Mouse (Mus musculus): ENCODE data around the gene Inha.
A peak's percentile ranks its signal among the peaks of the same experiment; 100 is the strongest.

The Inha gene

DNA sequence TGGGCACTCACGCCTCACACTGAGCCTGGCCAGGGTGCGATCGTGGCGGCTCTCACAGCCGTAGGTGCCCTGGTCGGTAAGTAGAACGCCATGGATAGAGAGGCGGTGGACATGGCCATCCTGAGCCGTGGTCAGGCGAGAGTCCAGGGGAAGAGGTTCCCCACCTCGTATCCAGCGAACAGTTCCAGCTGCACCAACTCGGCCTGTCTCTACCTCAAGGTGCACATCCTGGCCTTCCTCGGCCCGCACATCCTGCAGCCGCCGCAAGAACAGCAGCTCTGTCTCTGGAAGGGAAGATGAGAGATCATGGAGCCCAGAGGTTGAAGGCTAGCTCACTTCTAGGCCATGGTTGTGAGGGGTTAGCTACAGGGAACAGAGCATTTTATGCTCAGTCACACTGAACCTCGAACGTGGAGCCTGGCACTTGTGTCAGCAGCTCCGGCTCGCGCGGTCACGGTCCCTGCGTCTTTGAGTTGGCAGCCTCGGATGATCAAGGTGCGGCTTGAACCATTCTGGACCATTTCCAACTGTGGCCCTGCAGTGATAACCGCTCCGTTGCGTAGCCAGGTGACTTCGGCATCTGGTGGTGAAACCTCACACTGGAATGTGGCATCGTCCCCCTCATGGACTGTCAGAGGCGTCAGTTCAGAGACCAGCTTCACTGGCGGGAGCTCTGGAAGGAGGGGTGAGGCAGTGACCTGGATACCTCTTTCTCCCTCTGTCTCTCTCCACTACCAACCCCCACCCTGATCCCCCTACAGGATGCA, 15.9 kb upstream of the Inha start:
- no peak for DNase-seq

DNA sequence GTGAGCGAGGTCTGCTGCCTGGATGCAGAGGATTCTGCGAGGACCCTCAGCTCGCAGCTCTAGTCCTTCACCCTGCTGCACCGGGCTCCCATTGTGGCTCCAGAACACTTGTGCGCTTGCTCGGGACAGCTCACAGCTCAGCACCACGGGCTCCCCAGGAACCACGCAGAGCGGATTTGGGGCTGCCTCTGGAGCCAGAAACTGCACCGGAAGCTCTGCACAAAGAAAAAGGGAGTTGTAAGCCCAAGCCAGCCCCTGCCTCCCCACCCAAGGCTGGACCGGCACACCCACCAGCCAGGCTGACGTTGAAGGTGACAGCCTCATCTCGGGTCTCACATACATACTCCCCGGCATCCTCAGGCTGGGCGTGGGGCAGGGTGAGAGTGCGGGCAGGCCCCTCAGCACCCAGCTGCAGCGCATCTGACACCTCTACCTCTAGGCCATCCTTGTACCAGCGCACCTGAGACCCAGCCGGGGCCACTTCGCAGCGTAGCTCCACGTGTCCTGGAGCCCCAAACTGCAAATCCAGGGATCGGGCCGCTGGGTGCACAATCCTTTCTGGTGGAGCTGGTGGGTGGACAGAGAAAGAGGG, 14.2 kb upstream of the Inha start:
- DNase-seq: no peak

DNA sequence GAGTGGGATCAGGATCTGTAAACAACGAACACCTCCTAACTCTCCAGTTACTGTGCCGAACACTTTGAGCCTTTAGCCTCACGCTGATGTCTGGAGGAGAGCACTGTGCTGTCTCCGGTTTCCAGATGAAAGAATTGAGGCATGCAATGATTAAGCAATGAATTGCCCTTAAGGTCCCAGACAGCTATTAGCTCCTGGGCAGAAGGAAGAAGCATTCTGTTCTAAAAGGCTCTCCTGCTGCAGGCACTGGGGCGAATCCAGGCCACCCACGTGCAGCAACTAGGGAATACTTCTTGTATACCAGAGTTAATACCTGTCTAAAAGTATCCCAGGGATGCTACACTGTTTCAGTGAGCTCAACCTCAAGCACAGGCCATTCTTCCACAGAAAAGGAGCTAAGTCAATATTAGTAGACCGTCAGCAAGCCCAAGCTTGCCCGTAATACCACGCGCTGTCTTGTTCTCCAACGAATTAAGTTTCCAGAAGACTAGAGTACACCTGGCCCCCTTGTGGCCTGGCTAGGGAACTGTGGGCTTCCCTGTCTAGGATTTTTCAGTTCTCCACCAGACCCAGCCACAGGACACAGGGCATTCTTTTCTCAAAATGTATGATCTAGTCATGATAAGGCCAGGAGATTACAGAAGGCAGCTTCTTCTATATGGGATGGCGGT, 11.9 kb upstream of the Inha start:
- peak; percentile 61 for DNase-seq

DNA sequence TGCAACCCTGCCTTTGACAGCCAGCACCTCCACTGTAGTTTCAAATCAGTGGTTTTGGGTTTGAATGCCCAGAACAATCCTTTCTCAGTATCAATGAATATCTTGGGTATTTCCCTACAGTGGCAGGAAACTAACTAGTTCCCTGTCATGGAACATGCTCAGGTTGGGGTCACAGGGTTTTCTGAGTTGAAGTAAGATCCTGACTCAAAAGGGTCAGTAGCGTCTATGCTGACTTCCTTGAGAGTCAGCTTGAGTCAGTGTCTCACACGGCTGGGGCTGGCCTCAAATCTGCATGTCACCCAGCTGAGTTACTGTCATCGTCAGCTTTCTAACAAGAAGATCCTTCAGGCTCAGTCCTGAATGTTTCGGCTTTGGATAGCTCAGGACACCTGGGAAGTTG, 8.0 kb upstream of the Inha start:
- DNase-seq: no peak

DNA sequence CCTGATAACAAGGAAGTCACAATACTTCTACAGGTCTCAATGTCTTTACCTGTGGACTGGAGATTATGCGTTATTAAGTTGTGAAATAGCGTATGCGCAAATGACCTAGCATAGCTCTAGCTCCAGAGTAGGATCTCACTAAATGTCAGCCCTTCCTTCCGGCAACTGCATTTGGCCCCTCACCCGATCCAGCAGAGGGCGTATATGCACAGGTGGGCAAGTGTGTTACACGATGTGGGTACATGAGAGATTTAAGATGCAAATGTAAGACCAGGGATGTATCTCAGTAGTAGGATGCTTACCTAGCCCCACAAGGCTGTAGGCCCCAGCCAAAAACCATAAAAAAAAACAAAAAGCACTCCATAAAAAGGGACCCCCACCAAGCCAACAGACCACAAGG, 7.4 kb upstream of the Inha start:
- no peak for DNase-seq

DNA sequence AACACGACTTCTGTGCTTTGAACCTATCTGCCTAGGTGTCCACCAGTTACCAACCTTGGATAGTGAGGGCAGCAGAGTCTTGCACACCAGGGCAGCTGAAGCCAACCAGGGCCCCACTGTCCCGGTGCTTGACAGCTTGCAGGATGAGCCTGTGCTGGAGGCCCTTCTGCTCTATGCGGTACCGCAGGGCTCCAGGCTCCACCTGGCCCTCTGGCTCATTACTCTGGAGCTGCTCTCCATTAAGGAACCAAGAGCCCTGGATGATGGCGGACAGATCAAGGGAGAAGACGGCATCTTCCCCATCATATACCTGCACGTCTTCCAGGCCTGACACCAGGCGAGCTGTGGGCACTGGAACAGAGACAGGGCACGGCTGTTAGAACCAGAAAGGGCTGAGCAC, 5.0 kb upstream of the Inha start:
- no peak for DNase-seq

DNA sequence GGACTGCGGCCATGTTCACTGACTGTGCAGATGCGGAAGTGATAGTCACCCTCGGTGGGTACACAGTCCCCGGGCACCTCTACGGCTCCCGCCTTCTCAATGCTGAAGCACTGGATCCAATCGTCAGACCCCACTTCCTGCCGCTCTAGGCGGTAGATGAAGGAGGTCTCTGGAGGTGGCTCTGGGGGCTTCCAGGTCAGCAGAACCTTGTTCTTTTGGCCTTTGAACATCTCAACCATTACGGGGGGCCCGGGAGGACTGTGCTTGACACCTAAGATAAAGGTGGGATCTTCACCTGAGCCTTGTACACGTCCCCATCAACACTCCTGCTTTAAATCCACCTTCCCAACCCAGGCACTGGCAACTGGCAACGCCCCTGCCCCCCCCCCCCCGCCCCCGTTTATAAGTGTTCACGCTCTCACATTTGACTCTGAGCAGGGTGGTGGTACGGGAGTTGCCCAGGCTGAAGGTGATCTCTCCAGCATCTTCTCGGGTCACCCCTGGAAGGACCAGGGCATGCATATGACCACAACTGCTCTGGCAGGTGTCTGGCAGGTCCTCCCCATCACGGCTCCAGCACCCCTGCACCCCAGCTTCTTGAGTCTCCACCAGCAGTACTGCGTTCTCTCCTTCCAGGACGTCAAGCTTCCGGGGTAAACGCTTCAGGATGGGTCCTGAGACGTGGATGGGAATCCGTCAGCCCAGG, 3.8 kb upstream of the Inha start:
- DNase-seq: no peak

DNA sequence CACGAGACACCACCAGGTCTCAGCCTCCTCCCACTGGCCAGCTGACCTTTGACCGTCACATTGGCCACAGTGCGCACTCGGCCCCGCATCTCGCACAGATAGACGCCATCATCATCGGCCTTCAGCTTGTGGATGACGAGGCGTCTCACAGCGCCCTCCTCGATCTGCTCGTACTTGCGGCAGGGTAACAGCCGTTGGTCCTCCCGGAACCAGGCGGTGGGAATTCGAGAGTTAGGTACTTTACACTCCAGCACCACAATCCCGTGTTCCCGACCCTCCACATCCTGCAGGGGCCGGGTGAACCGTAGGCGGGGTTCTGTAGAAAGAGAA, 3.3 kb upstream of the Inha start:
- DNase-seq: no peak

DNA sequence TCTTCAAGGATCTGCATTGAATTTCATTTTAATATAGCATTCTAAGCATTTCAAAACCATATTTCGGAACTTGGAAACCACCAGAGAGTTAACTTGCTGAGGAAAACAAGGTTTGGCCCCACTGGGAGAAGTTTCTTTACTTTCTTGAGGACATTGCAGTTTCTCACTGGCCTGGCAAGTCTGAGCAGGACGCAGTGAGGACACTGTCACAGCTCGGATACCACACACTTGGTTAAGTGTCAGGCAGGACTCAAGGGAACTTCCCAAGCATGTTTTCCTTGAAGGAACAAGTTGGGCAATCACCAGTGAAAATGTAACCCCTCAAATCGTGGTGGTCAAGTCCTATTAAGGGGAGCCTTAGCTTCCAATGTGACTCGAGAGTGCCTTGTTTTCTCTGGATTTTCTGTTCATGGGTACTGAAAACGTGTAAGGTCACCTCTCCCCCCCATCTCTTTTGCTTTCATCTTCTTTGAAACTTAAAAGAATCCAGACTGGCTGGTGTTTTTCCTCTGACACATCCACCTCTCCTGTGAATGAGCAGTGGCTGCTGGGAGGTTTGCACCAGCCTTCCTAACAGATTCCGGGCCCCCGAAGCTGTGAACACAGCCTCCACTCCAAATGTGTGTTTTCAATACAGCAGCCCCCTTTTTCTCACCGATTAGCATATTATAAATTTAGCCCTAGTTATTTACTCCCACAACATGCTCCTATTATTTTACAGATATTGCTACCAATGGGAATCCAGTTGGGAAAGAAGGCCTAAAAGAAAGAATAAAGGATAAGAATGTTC, 2.4 kb upstream of the Inha start:
- DNase-seq: no peak

DNA sequence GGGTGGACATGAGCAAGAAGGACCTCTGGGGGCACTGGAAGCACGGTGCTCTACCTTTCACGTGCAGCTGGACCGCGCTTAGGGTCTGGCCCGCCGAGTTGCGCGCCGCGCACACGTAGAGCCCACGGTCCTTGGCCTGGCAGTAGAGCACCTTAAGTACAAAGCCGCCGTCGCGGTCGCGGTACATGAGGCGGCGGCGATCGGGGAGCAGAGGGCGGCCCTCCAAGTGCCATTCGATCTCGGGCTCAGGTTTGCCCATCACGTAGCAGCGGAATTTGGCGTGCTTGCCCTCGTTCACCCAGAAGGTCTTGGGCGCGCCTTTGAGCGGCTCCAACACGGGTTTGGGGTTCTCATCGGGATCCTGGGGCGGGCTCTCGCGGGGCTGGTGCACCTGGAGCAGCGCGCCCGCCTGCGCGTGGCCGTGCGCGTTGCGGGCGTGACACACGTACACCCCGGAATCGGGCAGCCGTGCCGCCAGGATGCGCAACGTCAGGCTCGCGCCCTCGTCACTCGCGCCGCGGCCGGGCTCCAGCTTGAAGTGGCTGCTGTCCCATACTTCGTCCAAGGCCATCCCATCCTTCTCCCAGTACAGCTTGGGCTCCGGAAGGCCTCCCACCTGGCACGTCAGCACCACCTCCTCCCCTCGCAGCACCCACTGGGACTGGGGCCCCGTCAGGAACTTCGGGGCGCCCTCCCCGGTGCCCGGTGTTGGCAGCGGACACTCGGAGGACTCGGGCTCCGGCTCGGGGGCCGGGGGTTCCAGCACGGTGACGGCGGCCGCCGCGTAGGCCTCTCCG, 1.5 kb upstream of the Inha start:
- DNase-seq: peak; percentile 42

DNA sequence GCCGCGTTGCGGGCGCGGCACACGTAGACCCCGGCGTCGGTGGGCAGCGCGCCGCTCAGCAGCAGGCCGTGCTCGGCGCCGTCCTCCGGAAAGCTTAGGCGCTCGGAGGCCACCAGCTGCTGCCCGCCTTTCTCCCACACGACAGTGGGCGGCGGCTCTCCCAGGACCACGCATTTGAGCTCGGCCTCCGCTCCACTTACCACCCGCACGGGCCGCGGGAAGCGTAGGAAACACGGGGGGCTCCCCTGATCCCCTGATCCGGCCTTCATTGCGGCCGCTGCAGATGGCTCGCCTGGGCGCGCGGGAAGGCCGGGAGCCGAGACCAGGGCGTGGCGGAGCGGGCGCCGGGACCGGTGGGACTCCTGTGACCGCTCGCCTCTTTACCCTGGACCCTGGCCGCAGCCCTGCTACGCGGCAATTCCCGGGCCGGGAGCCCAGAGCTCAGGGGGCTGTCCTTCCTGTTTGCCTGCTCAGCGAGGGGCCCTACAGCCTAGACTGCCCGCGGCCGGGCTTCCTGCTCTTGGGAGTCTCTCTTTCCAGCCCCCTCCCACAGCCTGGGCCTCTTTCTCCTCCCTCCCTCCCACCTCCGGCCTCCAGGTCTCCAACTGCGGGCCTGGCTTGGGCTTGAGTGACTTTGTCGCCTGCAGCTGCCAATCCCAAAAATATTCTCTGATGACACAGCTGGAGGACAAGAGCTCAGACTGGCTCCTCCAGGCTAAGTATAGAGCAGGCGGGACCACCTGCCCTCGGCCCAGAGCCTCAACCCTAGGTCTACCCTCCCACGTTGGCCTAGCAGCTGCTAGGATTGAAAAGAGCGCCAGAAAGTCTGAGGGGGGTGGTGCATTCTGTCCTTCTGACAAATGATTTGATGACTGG, 683 bp upstream of the Inha start, which contains the start of gene Obsl1:
Obsl1 (minus strand) TSS at position 497 of the 876 bp plus-strand sequence.
- peak; percentile 28 for DNase-seq

DNA sequence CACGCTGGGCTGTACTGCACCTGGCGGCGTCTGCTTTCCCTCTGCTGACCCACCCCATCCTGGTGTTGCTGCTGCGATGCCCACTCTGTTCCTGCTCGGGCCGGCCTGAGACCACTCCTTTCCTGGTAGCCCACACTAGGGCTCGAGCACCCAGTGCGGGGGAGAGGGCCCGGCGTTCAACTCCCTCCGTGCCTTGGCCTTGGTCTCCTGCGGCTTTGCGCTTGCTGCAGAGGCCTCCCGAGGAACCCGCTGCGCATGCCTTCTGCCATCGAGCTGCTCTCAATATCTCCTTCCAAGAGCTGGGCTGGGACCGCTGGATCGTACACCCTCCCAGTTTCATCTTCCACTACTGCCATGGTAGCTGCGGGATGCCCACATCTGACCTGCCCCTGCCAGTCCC, 2.7 kb downstream of the Inha start:
- DNase-seq: no peak

DNA sequence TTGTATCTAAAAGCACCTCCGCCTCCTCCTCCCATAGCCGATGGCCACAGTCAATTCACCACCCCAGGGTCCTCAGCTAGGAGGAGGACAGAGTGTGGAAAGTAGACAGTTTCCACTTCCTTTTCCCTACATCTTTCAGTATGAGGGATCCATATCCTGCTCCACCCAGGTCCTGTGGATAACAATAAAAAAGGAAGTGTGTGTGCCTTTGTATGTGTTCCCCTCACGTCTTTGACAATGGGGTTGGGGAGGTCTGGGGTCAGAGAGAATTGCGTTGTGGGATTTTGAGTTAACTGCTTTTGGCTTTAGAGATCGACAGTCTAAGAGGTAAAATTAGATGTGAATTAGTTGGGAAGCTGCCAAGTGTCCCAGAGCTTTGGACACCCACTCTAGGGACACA, 3.3 kb downstream of the Inha start:
- no peak for DNase-seq

DNA sequence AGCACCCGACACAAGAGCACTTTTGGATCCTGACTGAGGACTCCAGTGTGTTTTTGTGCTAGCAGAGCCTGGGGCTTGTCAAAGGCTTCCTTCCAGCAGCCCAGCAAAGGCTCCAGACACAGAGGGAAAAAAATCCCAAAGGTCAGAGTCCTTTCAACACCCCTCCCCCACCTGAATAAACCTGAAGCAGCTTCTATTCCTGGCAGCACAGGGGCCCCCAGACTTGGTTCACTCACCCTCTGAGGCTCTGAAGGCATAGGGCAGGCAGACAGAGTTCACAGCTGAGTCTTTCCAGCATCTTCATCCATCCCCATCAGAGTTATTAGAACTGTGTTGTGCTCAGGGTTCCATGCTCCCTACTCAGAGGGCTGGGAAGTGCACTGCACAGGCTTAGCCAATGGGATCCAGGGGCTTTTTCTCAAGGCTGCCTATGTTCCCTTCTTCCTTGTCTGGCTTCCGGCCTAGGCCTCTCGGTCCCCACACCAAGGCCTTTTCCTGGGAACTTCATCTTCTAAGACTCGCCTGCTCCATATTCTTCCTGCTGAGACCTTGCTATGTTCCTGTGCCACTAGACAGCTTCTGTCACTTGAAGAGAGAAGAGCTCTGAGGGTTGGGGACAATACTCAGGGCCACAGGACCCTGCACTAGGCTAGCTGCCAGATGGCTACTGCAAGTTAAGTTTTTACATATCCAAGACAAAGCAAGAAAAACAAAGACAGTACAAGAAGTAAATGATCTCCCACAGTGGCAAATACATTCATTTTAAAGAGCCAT, 4.7 kb downstream of the Inha start:
- no peak for DNase-seq

DNA sequence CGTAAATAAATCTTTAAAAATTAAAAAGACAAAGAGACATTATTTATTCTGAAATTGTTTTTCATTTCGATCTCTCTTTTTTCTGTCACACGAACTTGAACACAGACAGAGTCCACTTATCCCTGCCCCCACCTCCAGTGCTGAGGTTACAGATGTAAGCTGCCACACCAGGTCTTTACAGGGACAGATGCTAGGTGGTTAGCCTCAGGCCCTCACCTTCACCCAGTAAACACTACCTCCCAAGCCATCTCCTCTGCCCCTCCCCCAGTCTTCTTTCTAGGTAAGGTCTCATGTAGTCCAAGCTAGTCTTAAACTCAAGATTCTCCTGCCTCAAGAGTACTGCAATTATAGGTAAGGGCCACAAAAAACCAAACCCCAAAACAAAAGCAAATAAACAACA, 5.7 kb downstream of the Inha start:
- no peak for DNase-seq

DNA sequence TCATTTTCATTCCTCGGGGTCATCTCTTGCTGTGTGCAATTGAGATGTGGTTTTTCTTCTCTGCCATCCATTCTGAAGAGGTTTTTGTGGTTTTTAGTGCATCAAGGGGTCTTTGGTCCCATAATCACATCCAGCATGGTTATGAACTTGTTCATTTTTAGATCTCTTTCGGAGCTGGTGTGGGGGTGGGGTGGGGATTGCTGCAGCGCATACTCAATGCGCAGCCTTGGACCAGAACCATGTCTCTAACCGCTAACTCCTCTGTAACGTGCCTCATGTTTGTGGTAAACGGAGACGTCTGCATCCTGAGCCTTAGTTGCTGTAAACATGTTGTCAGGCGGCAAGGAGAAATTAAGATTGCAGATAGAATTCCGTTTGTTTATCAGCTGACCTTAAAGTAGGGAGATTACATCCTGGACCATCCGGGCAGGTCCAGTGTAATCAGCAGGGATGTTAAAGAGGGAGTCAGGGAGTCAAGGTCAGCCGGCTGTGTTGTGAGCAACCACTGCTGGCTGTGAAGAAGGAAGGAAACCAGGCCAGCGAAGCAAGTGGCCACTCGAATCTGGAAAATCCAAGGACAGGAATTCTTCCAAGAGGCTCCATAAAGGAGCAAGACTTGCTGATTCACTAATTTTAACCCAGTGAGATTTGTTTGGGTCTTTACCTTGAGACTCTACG, 10.0 kb downstream of the Inha start:
- DNase-seq: no peak

DNA sequence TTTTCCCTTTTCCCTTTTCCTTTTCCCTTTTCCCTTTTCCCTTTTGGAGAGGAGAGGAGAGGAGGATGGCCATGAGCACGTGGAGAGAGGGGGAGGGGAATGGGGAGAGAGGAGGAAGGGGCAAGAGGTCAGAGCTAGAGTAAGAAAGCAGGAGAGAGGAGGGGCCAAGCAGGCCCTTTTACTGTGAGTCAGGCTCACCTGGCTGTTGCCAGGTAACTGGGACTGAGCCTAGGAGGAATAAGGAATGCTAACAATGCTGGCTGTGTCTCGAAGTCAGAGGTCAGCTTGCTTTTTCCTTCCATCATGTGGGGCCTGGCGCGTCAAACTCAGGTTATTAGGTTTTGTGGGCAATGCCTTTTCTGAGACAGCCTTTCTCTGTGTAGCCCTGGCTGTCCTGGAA, 11.1 kb downstream of the Inha start:
- no peak for DNase-seq

DNA sequence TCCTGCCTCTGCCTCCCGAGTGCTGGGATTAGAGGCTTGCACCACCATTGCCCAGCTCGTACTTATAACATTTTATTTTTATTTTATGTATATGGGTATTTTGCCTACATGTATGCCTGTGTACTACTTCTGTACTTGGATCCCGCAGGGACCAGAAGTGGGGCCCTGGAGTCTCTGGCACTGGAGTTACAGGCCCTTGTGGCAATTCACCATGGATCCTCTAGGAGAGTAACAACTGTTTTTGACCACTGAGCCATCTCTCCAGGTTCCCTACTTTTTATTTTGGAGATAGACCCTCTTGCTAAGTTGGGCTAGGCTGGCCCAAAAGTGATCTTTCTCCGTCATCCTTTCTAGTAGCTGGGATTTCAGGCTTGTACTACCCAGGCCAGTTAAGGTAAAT, 11.6 kb downstream of the Inha start:
- no peak for DNase-seq

DNA sequence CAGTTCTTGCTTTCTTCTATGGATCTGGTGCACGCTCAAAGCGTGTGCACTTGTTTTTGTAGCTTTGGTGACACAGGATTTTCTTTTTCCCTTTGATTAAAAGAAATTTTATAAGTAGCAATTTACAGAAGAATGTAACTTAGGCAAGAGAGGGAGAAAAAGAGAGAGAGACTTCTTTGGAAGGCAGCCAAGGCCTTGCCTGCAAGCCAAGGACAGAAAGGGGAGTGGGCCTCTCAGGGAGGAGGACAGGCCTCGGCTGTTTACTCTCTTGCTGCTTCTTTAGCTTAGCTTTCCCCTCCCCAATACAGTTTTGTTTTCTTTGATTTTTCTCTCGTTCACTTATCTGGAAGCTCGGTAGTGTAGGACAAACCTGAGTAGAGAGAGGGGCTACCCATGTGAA, 12.7 kb downstream of the Inha start:
- DNase-seq: no peak
